Mouse (Mus musculus) bone marrow macrophage, adult 2 months (primary cell): Measurements from ENCODE around the gene Them7. TPM values are rescaled to one million over a fixed set of nuclear protein-coding genes. Genes with fewer than 3 reads are reported as not detected.

Source experiments
- H3K27ac ChIP-seq: 2 replicates; pipeline ENCODE4 v1.5.1; 2012; ENCODE audit warnings: low read depth, low read length; ENCODE audit not compliant: insufficient read depth
- H3K4me1 ChIP-seq: 2 replicates; pipeline ENCODE4 v1.6.1; 2012; ENCODE audit warnings: low read length; ENCODE audit not compliant: control insufficient read depth, insufficient read depth
- H3K4me3 ChIP-seq: 2 replicates; pipeline ENCODE4 v1.5.1; 2012; ENCODE audit warnings: mild to moderate bottlenecking, low read length, moderate library complexity; ENCODE audit not compliant: insufficient read depth
- CTCF ChIP-seq: IDR thresholded peaks from 2 replicates; pipeline ENCODE4 v1.5.1; 2012; ENCODE audit warnings: low read depth, mild to moderate bottlenecking, low read length, moderate library complexity
- POLR2A ChIP-seq: IDR thresholded peaks from 2 replicates; pipeline ENCODE4 v1.6.1; 2012; ENCODE audit warnings: mild to moderate bottlenecking, low read depth, low read length, borderline replicate concordance
- polyA plus RNA-seq: library from polyadenylated mRNA; stranded (reverse); fragments of >200 nt; gene quantifications from 2 replicates; pipeline ENCODE4 v1.2.4, GENCODE M21; 2012; ENCODE audit not compliant: missing spikeins, insufficient read depth, insufficient read length

The Them7 gene
- polyA plus RNA-seq, 1 experiment: not detected

DNA sequence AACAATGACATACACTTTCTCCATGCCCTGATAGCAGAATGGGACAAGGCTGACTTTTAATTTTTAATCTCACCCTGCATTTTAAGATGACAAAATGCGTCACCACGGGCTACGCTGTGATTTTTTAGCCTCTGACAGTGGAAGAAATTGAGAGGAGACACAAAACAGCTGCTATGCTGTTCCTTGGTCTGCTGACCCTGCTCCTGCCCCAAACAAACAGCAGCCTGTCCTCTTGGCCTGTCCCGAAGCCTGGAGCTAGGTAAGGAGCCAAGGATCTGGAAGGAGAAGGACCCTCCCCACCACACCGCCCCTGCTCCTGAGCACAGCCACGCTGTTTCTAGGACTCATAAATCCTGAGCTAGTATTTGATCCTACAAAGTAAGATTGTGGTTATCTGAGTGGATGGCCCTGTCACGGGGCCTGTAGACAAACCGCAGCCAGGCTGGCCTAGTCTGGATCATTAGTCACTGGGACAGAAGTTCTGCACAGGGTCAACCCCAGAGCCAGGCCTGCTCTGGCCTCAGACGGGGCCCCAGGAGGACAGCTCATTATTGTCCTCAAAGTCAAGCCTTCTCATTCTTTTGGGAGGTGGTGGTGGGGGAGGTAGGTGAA is 17.5 kb upstream of the Them7 start:
- Histone ChIP-seq H3K4me3 (no peak overlapping the region), H3K4me1 (no peaks in the 10 kb centered on the region), H3K27ac (no peak overlapping the region)
- TF ChIP-seq CTCF (no peak), POLR2A (no peak)

DNA sequence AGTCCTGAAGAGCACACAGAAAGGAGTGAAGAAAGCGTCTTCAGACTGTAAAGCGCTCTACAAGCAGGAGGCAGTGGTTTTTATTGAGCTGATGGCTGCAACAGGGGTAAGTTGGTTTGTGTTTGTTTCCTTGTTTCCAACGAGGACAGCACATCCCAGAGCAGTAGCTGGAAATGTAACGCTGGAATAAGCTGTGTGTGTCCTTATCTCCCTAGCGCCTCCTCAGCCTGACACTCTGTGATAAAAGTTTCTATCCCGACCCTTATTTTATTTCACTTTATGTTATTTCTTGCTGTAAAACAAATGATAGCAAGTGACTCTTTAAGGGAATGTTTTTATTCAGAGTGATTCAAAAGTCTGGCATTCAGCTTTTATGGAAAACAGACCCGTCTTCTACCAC is 11.3 kb upstream of the Them7 start:
- TF ChIP-seq POLR2A (no peak), CTCF (no peak)
- no peaks in the 10 kb centered on the region for H3K4me1 ChIP-seq
- H3K27ac ChIP-seq: no peak overlapping the region
- H3K4me3 ChIP-seq: no peak overlapping the region

DNA sequence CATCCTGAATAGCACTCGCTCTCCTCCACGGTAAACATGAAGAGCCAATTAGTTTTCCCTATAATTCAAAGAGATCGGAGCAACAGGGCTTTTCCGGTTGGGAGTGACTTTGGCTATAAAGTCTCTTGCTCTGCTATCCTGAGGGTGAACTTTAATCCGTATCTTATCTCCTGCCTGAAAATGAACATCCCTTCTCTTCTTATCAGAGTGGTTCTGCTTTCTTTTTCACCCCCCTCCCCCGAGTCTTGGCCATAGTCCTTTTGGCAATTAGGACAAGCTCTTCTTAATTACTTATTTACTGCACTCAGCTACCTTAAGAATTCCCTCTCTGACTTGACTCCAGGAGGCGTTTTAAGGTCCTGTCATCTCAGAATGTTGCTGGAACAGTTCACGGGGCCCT is 8.2 kb upstream of the Them7 start:
- no peak overlapping the region for H3K27ac ChIP-seq
- no peak overlapping the region for H3K4me3 ChIP-seq
- H3K4me1 ChIP-seq: no peaks in the 10 kb centered on the region
- TF ChIP-seq CTCF (no peak), POLR2A (no peak)

DNA sequence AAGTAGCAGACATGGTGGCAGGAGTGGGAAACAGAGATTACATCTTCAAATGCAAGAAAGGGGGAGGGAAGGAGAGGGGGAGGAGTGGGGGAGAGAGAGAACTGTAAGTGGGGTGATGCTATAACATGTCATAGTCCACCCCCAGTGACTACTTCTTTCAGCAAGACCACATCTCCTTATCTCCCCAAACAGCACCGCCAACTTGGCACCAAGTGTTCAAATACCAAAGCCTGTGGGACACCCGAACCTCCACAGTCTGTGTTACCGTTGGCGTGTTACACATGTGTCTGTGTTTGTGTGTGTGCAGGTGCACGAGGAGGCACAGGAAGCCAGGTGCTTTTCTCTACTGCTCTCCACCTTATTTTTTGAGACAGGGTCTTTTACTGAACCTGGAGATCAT is 4.9 kb upstream of the Them7 start:
- H3K27ac ChIP-seq: no peak overlapping the region
- H3K4me1 ChIP-seq: no peaks in the 10 kb centered on the region
- no peak overlapping the region for H3K4me3 ChIP-seq
- TF ChIP-seq CTCF (no peak), POLR2A (no peak)

DNA sequence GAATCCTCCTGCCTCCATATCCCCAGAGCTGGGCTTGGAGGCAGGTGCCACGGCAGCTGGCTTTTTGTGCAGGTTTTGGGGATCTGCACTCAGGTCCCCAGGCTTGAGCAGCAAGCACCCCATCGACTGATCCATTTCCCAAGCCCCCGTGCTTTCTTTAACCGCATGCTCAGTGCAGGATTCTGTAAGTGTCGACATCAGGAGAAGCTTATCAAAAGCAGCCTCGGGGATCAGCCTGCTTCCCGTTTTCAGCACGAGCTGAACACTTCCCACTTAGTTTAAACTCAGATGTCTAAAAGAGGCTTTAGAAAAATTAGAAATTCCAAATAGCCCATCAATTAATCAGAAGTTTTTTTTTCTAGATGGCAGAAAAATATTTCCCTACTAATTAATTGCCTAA is 4.5 kb upstream of the Them7 start:
- Histone ChIP-seq H3K4me1 (no peaks in the 10 kb centered on the region), H3K4me3 (no peak overlapping the region), H3K27ac (no peak overlapping the region)
- TF ChIP-seq CTCF (no peak), POLR2A (no peak)

DNA sequence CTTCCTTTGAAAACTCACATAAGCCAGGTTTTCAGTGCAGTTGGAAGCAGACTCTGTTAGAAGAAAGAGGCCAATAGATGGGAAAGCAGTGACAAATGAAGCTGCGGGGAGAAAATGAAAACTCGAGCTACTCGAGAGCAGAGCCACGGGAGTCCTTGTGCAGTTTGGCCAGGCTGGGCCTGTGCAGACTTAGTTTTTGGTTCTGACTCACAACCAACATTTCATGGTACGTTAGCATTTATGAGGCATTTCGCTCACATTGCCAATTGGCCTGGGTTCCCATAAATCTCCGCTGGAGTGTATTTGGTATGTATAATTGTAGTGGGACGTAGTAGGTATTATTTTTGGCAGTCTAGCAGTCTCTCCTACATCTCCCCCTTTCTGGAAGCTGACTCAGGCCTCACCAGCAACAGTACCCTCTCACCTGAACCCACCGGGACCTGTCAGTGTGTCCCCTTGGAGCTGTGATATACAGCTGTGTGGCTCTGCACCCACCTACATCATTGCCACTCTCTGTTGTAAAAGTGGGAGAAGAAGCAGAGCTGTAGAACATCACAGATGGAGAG is 3.3 kb upstream of the Them7 start:
- TF ChIP-seq CTCF: no peak
- TF ChIP-seq POLR2A: no peak
- Histone ChIP-seq H3K4me1 (no peaks in the 10 kb centered on the region), H3K27ac (no peak overlapping the region), H3K4me3 (no peak overlapping the region)

DNA sequence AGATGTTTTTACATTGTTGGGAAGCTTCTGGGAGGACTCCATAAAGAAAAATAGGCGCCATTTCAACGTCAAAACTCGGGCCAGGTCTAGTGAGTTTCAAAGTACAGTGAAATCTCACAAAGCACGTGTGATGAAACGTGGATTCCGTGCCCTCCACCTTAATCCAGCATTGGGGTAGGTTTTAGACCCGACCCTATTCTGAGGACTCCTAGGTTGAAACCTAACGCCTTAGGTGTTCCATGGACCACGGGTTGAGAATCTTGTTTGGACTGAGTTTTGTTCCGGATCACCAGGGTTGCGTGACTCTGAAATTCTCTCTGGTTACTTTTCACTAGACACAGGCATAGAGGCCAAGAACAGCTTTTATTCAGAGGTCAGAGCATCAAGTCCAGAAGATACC is 514 bp upstream of the Them7 start:
- H3K27ac ChIP-seq: no peak overlapping the region
- H3K4me1 ChIP-seq: no peaks in the 10 kb centered on the region
- TF ChIP-seq POLR2A: no peak
- no peak for TF ChIP-seq CTCF
- H3K4me3 ChIP-seq: no peak overlapping the region

DNA sequence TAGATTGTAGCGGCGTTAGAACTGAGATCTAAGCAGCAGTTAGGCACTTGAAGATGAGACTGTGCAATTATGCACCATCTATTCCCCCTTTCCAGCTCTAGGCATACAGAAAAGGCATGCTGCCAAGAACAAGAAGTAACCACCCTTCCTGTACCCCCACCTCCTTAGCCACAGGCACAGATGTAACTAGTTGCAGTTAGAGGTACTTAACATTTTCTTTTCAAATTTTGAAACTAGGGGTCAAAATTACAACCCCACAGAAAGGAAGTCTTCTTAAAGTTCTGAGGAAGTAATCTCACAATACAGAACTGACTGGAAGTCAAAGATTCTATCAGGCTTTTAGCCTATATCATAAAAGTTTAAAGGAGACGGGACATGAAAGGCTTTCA is 861 bp downstream of the Them7 start:
- H3K4me3 ChIP-seq: no peak overlapping the region
- TF ChIP-seq CTCF (no peak), POLR2A (no peak)
- no peaks in the 10 kb centered on the region for H3K4me1 ChIP-seq
- H3K27ac ChIP-seq: no peak overlapping the region

DNA sequence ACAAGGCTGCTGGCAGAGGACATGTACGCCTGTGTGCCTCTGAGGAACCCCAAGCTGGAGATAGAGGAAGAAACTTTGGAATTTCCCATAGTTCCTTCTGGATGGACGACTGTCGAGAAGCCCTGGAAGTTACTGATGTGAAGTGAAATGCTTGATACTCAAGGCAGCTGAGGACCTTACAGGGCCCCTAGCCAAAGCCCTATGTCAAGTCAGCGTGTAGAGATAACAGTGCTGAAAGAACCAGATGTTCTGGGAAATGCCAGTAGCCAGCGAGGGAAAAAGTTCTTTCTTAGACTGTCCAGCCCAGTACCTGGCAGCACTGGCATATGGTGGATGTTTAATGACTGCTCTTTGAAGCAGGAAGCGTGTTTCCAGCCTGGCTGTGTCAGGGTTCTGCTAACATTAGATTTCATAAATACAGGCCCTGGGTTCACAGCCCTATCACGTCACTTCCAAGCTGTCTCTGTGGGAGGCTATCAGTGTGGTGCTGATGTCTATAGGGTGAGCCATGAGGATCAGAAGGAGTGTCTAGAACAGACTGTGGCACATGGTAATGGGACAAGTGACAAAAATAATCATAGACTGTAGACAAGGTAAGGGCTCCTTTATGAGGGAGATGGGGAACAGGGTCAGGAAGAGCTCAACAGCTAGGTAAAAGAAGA is 2.3 kb downstream of the Them7 start:
- no peak for TF ChIP-seq POLR2A
- no peak for TF ChIP-seq CTCF
- Histone ChIP-seq H3K4me1 (no peaks in the 10 kb centered on the region), H3K27ac (no peak overlapping the region), H3K4me3 (no peak overlapping the region)

DNA sequence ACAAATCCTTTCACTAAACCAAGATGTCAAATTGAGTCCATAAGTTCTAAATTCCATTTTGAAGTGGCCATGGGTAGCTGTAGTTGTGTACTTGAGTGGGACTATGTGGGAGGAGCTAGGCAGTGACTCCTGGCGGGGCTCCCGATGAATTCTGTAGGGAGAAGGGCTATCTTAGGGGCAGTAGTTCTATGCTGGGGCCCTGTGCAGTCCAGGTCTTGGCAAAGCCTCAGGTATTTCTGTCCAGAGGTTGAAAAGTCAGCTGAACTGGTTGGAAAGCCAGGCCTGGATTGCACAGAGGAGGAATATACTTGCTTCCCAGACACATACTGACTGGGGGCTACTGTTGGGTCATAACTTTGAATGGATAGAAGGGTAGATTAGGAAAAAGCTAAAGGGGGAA is 4.3 kb downstream of the Them7 start:
- Histone ChIP-seq H3K4me3 (no peak overlapping the region), H3K27ac (no peak overlapping the region)
- TF ChIP-seq CTCF (no peak), POLR2A (no peak)

More for the DNA sequence above, 4.3 kb downstream of the Them7 start:
- no peaks in the 10 kb centered on the region for H3K4me1 ChIP-seq
